Mouse (Mus musculus) C2C12 (cell line): Measurements from ENCODE around the gene Etv6. TPM values are rescaled to one million over a fixed set of nuclear protein-coding genes. Genes with fewer than 3 reads are reported as not detected.

Experiments used
- H3K27me3 ChIP-seq: one replicate; pipeline ENCODE4 v1.6.1; 2011; ENCODE audit not compliant: control insufficient read depth, insufficient read depth, insufficient read length
- H3K36me3 ChIP-seq: one replicate; pipeline ENCODE4 v1.6.1; 2011; ENCODE audit not compliant: control insufficient read depth, insufficient read depth
- H3K4me3 ChIP-seq: one replicate; pipeline ENCODE4 v1.5.1; 2011; ENCODE audit warnings: mild to moderate bottlenecking, control low read depth; ENCODE audit not compliant: poor library complexity, insufficient read depth, severe bottlenecking
- H3K79me2 ChIP-seq: one replicate; pipeline ENCODE4 v1.6.1; 2011; ENCODE audit not compliant: control insufficient read depth, insufficient read depth
- H3K79me3 ChIP-seq: one replicate; pipeline ENCODE4 v1.6.1; 2011; ENCODE audit warnings: low read depth, control low read depth
- H3ac ChIP-seq: one replicate; pipeline ENCODE3; 2011; ENCODE audit warnings: low read depth; ENCODE audit not compliant: control insufficient read depth, insufficient read length
- CEBPB ChIP-seq: IDR thresholded peaks from one replicate; pipeline ENCODE4 v1.6.1; 2011; ENCODE audit warnings: low read depth, mild to moderate bottlenecking, control low read depth, moderate library complexity
- CTCF ChIP-seq: IDR thresholded peaks from one replicate; pipeline ENCODE4 v1.5.1; 2011; ENCODE audit not compliant: control insufficient read depth, insufficient read depth, insufficient read length
- FOSL1 ChIP-seq: IDR thresholded peaks from one replicate; pipeline ENCODE4 v1.8.0; 2011; ENCODE audit warnings: mild to moderate bottlenecking, low read length; ENCODE audit not compliant: poor library complexity, insufficient read depth, severe bottlenecking
- MAX ChIP-seq: IDR thresholded peaks from one replicate; pipeline ENCODE4 v1.6.1; 2011; ENCODE audit warnings: mild to moderate bottlenecking, control low read depth
- MYOD1 ChIP-seq: IDR thresholded peaks from one replicate; pipeline ENCODE4 v1.6.1; 2011; ENCODE audit warnings: low read depth; ENCODE audit not compliant: control insufficient read depth, insufficient read length
- MYOG ChIP-seq: IDR thresholded peaks from one replicate; pipeline ENCODE4 v1.6.1; 2011; ENCODE audit not compliant: control insufficient read depth, insufficient read length; ENCODE audit errors: extremely low read depth
- USF1 ChIP-seq: IDR thresholded peaks from one replicate; pipeline ENCODE4 v1.6.1; 2011; ENCODE audit warnings: low read depth, mild to moderate bottlenecking, control low read depth, moderate library complexity
- polyA plus RNA-seq: library from polyadenylated mRNA; unstranded; fragments of >200 nt; fragmentation: generic; extraction: Trizol; gene quantifications from one replicate; pipeline ENCODE4 v1.2.1, GENCODE M21; 2012; ENCODE audit warnings: missing spikeins

Gene Etv6
- polyA plus RNA-seq, 1 experiment, result 8.5 TPM

- H3K36me3 ChIP-seq, result no peaks in the 10 kb centered on the region
- peaks cover 22% of the 10 kb centered on the region for H3K79me3 ChIP-seq
- no peak for TF ChIP-seq FOSL1
- no peak for TF ChIP-seq MAX
- TF ChIP-seq USF1, result no peak
- TF ChIP-seq CEBPB, result no peak
- TF ChIP-seq CTCF, result no peak
- TF ChIP-seq MYOD1, result no peak
- TF ChIP-seq MYOG, result no peak
- no peak overlapping the region for H3K4me3 ChIP-seq
- H3K79me2 ChIP-seq, result peaks cover 43% of the 10 kb centered on the region
- H3K27me3 ChIP-seq, result no peaks in the 10 kb centered on the region
- no peak overlapping the region for H3ac ChIP-seq
These were observed 155.2 kb downstream of the Etv6 start for GRCm38 (mm10) chr6:134190597-134191278.

GRCm38 (mm10) chr6:134192710-134193109, 157.2 kb downstream of the Etv6 start:
- Histone ChIP-seq H3ac (no peak overlapping the region), H3K4me3 (no peak overlapping the region), H3K79me2 (peaks cover 33% of the 10 kb centered on the region), H3K27me3 (no peaks in the 10 kb centered on the region), H3K79me3 (peaks cover 16% of the 10 kb centered on the region), H3K36me3 (no peaks in the 10 kb centered on the region)
- TF ChIP-seq MAX (no peak), MYOG (no peak), FOSL1 (no peak), CEBPB (no peak), MYOD1 (no peak), CTCF (no peak), USF1 (no peak)

GRCm38 (mm10) chr6:134199895-134200294, 164.4 kb downstream of the Etv6 start:
- Histone ChIP-seq H3K4me3 (no peak overlapping the region), H3K36me3 (no peaks in the 10 kb centered on the region), H3K27me3 (no peaks in the 10 kb centered on the region), H3K79me2 (peaks cover 19% of the 10 kb centered on the region), H3ac (peak overlapping the region; percentile 64), H3K79me3 (peaks cover 2% of the 10 kb centered on the region)
- TF ChIP-seq FOSL1, result no peak
- TF ChIP-seq CEBPB, result no peak
- TF ChIP-seq CTCF, result no peak
- TF ChIP-seq MYOD1, result no peak
- no peak for TF ChIP-seq MAX
- no peak for TF ChIP-seq MYOG
- no peak for TF ChIP-seq USF1

- H3K79me3 ChIP-seq, result no peaks in the 10 kb centered on the region
- peaks cover 19% of the 10 kb centered on the region for H3K79me2 ChIP-seq
- H3ac ChIP-seq, result no peak overlapping the region
- TF ChIP-seq USF1 (no peak), FOSL1 (no peak), MYOD1 (no peak), CEBPB (no peak), MYOG (no peak), CTCF (no peak), MAX (no peak)
- H3K36me3 ChIP-seq, result no peaks in the 10 kb centered on the region
- no peak overlapping the region for H3K4me3 ChIP-seq
- no peaks in the 10 kb centered on the region for H3K27me3 ChIP-seq
These were observed 165.1 kb downstream of the Etv6 start for GRCm38 (mm10) chr6:134200577-134200976.

GRCm38 (mm10) chr6:134202176-134202575, 166.7 kb downstream of the Etv6 start:
- Histone ChIP-seq H3K4me3 (no peak overlapping the region), H3K27me3 (no peaks in the 10 kb centered on the region), H3K79me2 (peaks cover 19% of the 10 kb centered on the region), H3K36me3 (no peaks in the 10 kb centered on the region), H3K79me3 (no peaks in the 10 kb centered on the region), H3ac (no peak overlapping the region)
- TF ChIP-seq CEBPB, result no peak
- TF ChIP-seq USF1, result no peak
- no peak for TF ChIP-seq MAX
- TF ChIP-seq CTCF, result no peak
- no peak for TF ChIP-seq FOSL1
- no peak for TF ChIP-seq MYOG
- TF ChIP-seq MYOD1, result no peak

- H3K4me3 ChIP-seq, result no peak overlapping the region
- TF ChIP-seq CEBPB (no peak), FOSL1 (no peak), USF1 (no peak), CTCF (no peak), MYOD1 (no peak), MAX (no peak), MYOG (no peak)
- H3K27me3 ChIP-seq, result no peaks in the 10 kb centered on the region
- H3K36me3 ChIP-seq, result peaks cover 4% of the 10 kb centered on the region
- no peak overlapping the region for H3ac ChIP-seq
- H3K79me3 ChIP-seq, result no peaks in the 10 kb centered on the region
- H3K79me2 ChIP-seq, result peaks cover 11% of the 10 kb centered on the region
These were observed 169.7 kb downstream of the Etv6 start for GRCm38 (mm10) chr6:134205163-134205562.
